ENCODE assay signal across 16 mouse cellular contexts in the genomic region with DNA sequence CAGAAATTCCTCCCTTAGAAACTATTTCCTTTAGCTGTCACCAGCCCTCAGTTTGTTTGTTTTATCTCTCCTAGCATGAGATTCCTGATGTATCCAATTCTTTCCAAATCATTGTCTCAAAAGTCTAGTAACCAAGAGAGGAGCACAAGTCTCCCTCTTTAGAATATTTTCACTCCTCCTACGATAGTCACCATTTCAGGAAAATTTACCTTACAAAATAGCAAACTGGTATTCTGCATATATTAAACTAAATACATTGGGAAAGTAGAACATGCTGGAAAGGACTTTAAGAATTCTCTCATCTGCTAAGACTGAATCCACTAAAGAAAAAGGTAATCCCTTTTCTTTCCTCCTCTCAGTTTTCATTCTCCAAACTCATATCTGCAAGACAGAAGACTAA.
"Had no signal": no experiment of that assay in that cellular context is flagged by ENCODE, and none has a peak within 500 bp of the region (broad histone marks: within the 10 kb centered on the region; RNA-seq: fewer than 3 reads in every experiment).

No protein-coding gene starts in this region.

- ATAC-seq: liver, embryonic 12.5 days; liver, postnatal 0 days; lung, postnatal 0 days; midbrain, embryonic 13.5 days; midbrain, embryonic 15.5 days; midbrain, embryonic 16.5 days had no signal

- DNase-seq: left cerebral cortex, postnatal 4 days; liver; liver, embryonic 13.5 days; liver, postnatal 0 days; lung, adult 18-20 months; lung, adult 2 months; lung, embryonic 14.5 days; lung, postnatal 10 days; lung, postnatal 36 days; lung, postnatal 4 days; midbrain, embryonic 14.5 days had no signal
